Mouse (Mus musculus) E14TG2a.4 (cell line): ENCODE results near the gene Nxn.
A peak's percentile ranks its signal among the peaks of the same experiment; 100 is the strongest.

Experiments
- H3K27me3 ChIP-seq: 2 replicates; pipeline ENCODE4 v1.6.1; 2014; ENCODE audit warnings: low read length, control low read depth; ENCODE audit not compliant: insufficient read depth
- H3K36me3 ChIP-seq: 2 replicates; pipeline ENCODE4 v1.6.1; 2014; ENCODE audit warnings: low read length, control low read depth; ENCODE audit not compliant: insufficient read depth
- H3K4me1 ChIP-seq: replicated peaks from 2 replicates; pipeline ENCODE4 v1.6.1; 2014; ENCODE audit warnings: low read depth, low read length, control low read depth
- H3K4me3 ChIP-seq: replicated peaks from 2 replicates; pipeline ENCODE4 v1.5.1; 2014; ENCODE audit warnings: mild to moderate bottlenecking, low read length
- H3K9me3 ChIP-seq: 2 replicates; pipeline ENCODE4 v1.6.1; 2014; ENCODE audit warnings: low read length, control low read depth
- CTCF ChIP-seq: conservative IDR thresholded peaks from 2 replicates; pipeline ENCODE4 v1.5.1; 2014; ENCODE audit warnings: low read length
- NANOG ChIP-seq: IDR thresholded peaks from 2 replicates; pipeline ENCODE4 v1.6.1; 2014; ENCODE audit warnings: borderline replicate concordance, low read length, mixed read lengths
- POU5F1 ChIP-seq: IDR thresholded peaks from 2 replicates; pipeline ENCODE4 v1.6.1; 2014; ENCODE audit warnings: low read length, borderline replicate concordance

Gene Nxn

GRCm38 (mm10) chr11:76258511-76258910, 140.4 kb downstream of the Nxn start:
- Histone ChIP-seq H3K36me3 (peaks cover 61% of the 10 kb centered on the region), H3K4me3 (no peak overlapping the region), H3K27me3 (peaks cover 30% of the 10 kb centered on the region), H3K9me3 (no peaks in the 10 kb centered on the region), H3K4me1 (peaks cover 58% of the 10 kb centered on the region)
- TF ChIP-seq CTCF (no peak), POU5F1 (no peak), NANOG (no peak)

GRCm38 (mm10) chr11:76257386-76257785, 141.6 kb downstream of the Nxn start:
- H3K36me3 ChIP-seq: peaks cover 61% of the 10 kb centered on the region
- H3K9me3 ChIP-seq: no peaks in the 10 kb centered on the region
- TF ChIP-seq POU5F1: no peak
- TF ChIP-seq CTCF: no peak
- no peak for TF ChIP-seq NANOG
- no peak overlapping the region for H3K4me3 ChIP-seq
- H3K27me3 ChIP-seq: peaks cover 22% of the 10 kb centered on the region; the same call in 1 of the 2 replicates
- H3K4me1 ChIP-seq: peaks cover 48% of the 10 kb centered on the region

- H3K36me3 ChIP-seq: peaks cover 52% of the 10 kb centered on the region
- peaks cover 14% of the 10 kb centered on the region; the same call in 1 of the 2 replicates for H3K27me3 ChIP-seq
- H3K4me1 ChIP-seq: peaks cover 36% of the 10 kb centered on the region
- no peak overlapping the region for H3K4me3 ChIP-seq
- no peak for TF ChIP-seq CTCF
- no peak for TF ChIP-seq NANOG
- TF ChIP-seq POU5F1: no peak
- H3K9me3 ChIP-seq: no peaks in the 10 kb centered on the region
Measured at GRCm38 (mm10) chr11:76256129-76256528, 142.8 kb downstream of the Nxn start.

GRCm38 (mm10) chr11:76255431-76256001, 143.4 kb downstream of the Nxn start:
- H3K9me3 ChIP-seq: no peaks in the 10 kb centered on the region

GRCm38 (mm10) chr11:76253918-76254264, 145.0 kb downstream of the Nxn start:
- H3K4me3 ChIP-seq: no peak overlapping the region
- peaks cover 18% of the 10 kb centered on the region for H3K4me1 ChIP-seq
- 0 out of 2 replicates have a peak, but pooled peaks cover 6% of the 10 kb centered on the region for H3K27me3 ChIP-seq
- no peaks in the 10 kb centered on the region for H3K9me3 ChIP-seq
- peaks cover 59% of the 10 kb centered on the region for H3K36me3 ChIP-seq
- no peak for TF ChIP-seq NANOG
- no peak for TF ChIP-seq CTCF
- TF ChIP-seq POU5F1: no peak

More at GRCm38 (mm10) chr11:76255431-76256001, 143.4 kb downstream of the Nxn start:
- Histone ChIP-seq H3K4me1 (peaks cover 30% of the 10 kb centered on the region), H3K27me3 (peaks cover 10% of the 10 kb centered on the region; the same call in 1 of the 2 replicates), H3K36me3 (peaks cover 53% of the 10 kb centered on the region), H3K4me3 (no peak overlapping the region)
- TF ChIP-seq NANOG: no peak

GRCm38 (mm10) chr11:76253145-76253917, 145.6 kb downstream of the Nxn start:
- TF ChIP-seq CTCF (peak; percentile 84), NANOG (no peak)
- H3K4me3 ChIP-seq: no peak overlapping the region
- H3K9me3 ChIP-seq: no peaks in the 10 kb centered on the region
- H3K27me3 ChIP-seq: 0 out of 2 replicates have a peak, but pooled peaks cover 5% of the 10 kb centered on the region
- H3K36me3 ChIP-seq: peaks cover 61% of the 10 kb centered on the region
- peaks cover 21% of the 10 kb centered on the region for H3K4me1 ChIP-seq

GRCm38 (mm10) chr11:76252036-76252435, 146.9 kb downstream of the Nxn start:
- peaks cover 21% of the 10 kb centered on the region for H3K4me1 ChIP-seq
- H3K4me3 ChIP-seq: no peak overlapping the region
- TF ChIP-seq CTCF (no peak), NANOG (no peak), POU5F1 (no peak)
- H3K9me3 ChIP-seq: no peaks in the 10 kb centered on the region
- H3K36me3 ChIP-seq: peaks cover 54% of the 10 kb centered on the region
- no peaks in the 10 kb centered on the region for H3K27me3 ChIP-seq

GRCm38 (mm10) chr11:76247239-76247638, 151.7 kb downstream of the Nxn start:
- H3K4me1 ChIP-seq: peaks cover 22% of the 10 kb centered on the region
- H3K27me3 ChIP-seq: no peaks in the 10 kb centered on the region
- TF ChIP-seq NANOG (no peak), POU5F1 (no peak), CTCF (no peak)
- peaks cover 46% of the 10 kb centered on the region for H3K36me3 ChIP-seq
- no peak overlapping the region for H3K4me3 ChIP-seq
- no peaks in the 10 kb centered on the region for H3K9me3 ChIP-seq

GRCm38 (mm10) chr11:76246439-76246838, 152.5 kb downstream of the Nxn start:
- Histone ChIP-seq H3K27me3 (no peaks in the 10 kb centered on the region), H3K36me3 (peaks cover 46% of the 10 kb centered on the region), H3K4me3 (no peak overlapping the region), H3K9me3 (no peaks in the 10 kb centered on the region), H3K4me1 (peaks cover 22% of the 10 kb centered on the region)
- TF ChIP-seq POU5F1 (no peak), CTCF (no peak), NANOG (no peak)
